Mouse (Mus musculus) forelimb bud, embryonic 11.5 days (tissue): ENCODE results near the gene Fam83b.

Source experiments
- DNase-seq: peaks from one replicate; pipeline ENCODE4 v3.0.0-alpha.2; 2012; ENCODE audit warnings: low read depth, low spot score

Fam83b gene

GRCm38 (mm10) chr9:76566515-76567280, at the start of gene Fam83b:
TSS of gene Fam83b (minus strand) at chr9:76567116.
- DNase-seq, result no peak

- no peak for DNase-seq
Observed at GRCm38 (mm10) chr9:76614165-76614564, 47.2 kb upstream of the Fam83b start.

DNA sequence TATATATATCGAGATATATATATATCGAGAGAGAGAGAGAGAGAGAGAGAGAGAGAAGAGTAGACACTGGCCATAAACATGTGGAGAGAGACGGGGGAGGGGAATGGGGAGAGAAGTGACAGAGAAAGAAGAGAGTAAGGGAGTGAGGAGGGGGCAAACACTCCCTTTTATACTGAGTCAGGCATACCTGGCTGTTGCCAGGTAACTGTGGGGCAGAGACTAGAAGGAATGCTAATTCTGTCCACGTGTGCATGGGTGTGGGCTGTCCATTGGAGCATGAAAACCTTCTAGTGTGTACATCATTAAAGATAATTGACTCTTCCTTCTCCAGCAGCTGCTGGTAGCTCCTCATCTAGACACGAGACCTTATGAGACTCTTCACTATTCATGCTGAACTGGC, 36.8 kb upstream of the Fam83b start:
- DNase-seq, result no peak

DNA sequence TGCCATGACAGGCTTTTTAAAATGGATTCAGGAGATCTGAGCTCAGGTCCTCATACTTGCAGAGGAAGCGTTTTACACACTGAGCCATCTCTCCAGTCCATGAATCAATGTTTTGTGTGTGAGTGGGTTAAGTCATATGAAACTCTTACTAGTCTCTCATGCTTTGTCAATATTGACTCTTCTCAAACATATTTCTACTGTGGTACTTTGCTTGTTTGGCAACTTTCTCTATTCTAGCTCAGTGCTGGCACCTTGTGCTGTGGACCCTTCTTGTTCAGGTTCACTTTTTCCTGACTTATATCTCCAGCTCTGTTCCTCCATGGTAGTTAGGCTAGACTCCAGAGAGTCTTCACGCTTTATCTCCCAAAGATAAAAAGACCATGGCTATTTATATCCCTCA, 36.0 kb upstream of the Fam83b start:
- no peak for DNase-seq

DNA sequence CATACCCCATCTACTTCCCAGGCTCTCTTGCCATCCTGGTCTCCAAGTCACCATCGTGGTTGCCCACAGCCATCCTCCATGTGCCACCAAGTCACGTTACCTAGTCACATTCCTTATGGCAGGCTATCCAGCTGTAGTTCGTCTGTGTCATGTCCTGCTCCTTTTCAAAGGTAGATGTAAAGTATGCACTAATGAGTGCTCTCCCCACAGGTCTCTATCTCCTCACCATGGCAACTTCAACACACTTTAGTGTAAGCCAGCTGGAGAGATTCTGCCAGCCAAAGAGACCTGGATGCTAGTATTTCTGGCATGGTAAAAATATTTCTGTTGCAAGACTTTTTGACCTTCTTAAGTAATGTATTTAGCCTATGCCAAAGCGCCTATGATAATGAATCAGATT, 30.5 kb upstream of the Fam83b start:
- DNase-seq, result no peak

GRCm38 (mm10) chr9:76593841-76594240, 26.9 kb upstream of the Fam83b start:
- DNase-seq, result no peak

DNA sequence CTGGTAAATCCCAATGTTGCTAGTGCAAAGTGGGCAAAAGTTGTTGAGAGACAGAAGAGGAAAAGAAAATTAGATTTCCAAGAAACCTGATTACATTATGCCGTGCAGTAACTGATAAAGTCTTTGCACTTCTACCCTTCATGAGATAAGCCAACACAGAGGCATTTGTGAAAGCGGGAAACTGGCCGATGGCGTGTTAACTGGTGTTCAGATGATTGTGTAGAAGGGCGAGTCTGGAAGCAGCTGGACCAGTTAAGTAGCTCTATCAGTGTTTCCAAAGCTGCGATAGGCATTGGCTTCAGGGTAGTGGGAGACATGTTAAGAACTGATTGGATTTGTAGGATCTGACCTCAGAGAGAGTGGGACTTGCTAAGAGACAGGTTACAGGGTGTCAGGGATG, 17.0 kb upstream of the Fam83b start:
- DNase-seq, result no peak

GRCm38 (mm10) chr9:76581966-76582365, 15.1 kb upstream of the Fam83b start:
- no peak for DNase-seq

GRCm38 (mm10) chr9:76567281-76567655, 352 bp upstream of the Fam83b start:
- DNase-seq, result peak; percentile 20

- DNase-seq, result no peak
Observed at GRCm38 (mm10) chr9:76565656-76566055, 1.3 kb downstream of the Fam83b start.

GRCm38 (mm10) chr9:76564071-76564470, 2.8 kb downstream of the Fam83b start:
- no peak for DNase-seq

DNA sequence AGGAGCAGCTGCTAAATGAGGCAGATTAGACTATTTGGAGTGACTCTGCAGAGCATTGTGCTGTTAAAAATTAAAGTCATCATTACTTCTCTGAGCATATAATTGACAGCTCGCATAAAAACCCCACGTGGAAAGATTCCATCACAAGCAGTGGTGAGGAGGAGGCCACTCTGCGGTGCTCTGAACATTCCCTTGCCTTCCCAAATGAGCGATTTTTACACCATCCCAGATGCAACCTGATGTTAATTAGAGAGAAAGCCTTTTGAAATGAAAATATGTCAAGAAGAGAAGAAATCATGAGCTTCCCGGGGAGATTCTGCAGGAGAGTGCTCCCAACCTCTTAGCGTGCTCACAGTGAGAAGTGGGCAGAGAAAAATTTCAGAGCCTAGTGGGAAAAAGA, 4.1 kb downstream of the Fam83b start:
- DNase-seq, result no peak

- no peak for DNase-seq
Observed at GRCm38 (mm10) chr9:76559240-76559639, 7.7 kb downstream of the Fam83b start.

DNA sequence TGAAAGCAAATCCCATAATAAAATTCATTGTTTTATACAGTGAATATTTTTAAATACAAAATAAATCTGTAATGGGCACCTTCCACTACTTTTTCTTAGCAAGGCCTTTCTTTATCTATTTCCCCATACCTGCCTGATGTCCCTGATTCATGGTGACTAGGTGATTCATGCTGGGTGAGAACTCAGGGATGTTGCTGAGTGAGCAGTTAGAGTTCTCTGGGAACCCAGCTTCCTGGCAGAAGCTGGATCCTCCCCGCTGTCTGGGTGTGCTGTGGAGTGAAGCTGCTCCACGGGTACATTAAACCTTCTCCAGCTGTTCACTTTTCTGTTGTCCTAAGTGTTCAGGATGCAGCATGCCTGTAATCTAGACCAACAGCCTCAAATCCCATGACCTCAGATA, 13.2 kb downstream of the Fam83b start:
- no peak for DNase-seq

DNA sequence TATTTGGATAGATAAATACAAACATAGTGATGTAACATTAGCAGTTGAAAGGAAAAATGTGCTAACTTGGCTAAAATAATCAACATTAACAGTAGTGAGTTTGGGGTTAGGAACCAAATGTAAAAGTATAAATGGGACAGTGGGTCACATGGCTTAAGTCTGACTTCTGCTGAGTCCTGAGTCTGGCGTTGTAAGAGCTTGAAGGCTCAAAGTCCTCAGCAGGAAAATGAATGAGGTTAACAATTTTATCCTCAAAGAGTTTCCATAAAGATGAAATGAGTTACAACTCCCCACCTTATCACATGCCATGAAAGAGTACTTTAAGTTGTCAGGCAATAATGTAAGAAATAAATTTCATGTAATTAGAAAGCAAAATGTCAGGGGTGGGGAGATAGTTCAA, 13.8 kb downstream of the Fam83b start:
- DNase-seq, result no peak

DNA sequence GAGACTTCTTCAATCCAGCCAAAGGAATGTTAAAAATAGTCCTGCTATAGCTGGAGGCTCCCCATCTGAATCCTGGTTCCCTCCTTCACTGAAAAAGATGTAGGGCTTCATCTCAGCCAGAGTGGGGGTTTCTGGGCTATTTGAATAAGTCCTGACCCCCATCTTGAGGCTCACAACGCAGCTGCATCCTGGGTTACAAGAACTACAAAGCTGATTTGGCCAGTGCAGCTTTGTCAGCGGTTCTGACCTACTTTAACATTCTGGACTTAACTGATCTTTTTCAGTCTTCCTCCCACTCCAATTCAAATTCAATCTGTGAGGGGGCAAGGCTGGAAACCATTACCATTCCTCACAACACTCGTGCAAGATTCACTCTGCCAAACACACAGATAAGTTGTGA, 20.2 kb downstream of the Fam83b start:
- DNase-seq, result no peak

DNA sequence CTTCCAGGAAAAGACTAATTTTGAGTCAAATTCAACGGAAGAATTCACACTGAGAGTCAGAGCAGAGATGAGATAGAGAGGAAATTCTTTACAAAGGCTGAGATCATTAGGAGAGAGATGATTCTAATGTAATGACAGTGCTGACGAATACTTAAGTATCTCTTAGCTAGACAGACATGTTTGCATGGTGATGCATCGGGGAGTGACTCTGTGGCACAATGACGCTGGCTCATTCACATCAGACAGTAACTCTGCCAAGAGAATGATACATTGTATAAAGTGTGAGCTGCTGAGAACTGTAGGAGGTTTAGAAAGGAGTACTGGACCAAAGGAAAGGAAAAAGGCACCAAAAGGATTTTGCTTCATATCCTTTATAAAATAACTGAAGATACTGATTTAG, 26.2 kb downstream of the Fam83b start:
- DNase-seq, result no peak

- DNase-seq, result no peak
Observed at GRCm38 (mm10) chr9:76539953-76540621, 26.8 kb downstream of the Fam83b start.

DNA sequence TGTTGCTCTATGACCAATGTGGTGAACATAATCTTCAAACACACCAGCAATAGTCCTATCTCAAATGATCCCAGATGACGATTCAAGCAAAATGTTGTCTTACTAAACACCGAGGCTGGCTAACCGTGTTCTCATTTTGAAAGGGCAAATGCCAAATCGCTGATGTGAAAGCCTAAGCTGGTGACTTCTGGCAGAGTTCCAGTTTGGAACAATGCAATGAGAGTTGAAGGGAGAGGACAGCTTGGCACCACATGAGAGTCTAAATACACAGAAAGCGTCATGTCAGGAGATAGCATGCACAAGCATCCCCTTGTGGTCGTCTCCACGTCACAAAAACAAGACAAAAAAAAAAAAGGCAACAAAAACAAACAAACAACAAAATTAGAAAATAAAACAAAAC, 27.6 kb downstream of the Fam83b start:
- DNase-seq, result no peak

DNA sequence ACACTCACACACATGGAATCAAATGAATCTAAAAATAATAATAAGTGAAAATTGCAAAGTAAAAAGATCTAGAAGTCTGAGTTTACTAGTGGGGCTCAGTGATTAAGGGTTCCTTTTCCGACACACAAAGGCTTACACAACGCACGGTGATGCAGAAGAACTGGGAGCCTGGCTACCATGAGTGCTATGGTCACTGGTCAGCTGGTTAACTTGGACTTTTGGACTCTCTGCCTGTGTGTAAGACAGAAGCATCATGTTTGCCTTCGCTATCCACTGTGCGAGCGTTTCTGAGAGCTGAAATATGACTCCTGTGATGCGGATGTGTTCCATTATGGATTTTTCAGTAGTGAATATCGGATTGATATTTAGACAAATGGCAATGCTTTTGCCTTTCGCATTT, 30.9 kb downstream of the Fam83b start:
- no peak for DNase-seq

DNA sequence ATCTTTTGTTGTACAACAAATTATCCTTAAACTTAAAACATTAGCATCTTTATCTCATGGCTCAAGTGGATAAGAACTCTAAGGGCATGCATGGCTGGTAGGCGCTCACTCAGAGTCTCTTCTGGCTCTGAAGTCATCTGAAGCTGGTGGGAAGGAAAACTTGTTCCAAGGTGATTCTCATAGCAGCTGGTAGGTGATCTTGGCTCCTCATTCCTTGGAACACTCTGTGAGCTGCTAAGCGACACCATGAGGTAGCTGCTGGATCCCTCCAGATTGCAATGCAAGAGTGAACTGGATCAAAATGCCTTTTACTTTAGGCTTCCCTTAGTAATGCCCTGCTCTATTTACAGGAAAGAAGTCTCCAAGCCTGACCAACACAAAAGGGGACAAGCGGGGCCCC, 34.5 kb downstream of the Fam83b start:
- DNase-seq, result no peak

DNA sequence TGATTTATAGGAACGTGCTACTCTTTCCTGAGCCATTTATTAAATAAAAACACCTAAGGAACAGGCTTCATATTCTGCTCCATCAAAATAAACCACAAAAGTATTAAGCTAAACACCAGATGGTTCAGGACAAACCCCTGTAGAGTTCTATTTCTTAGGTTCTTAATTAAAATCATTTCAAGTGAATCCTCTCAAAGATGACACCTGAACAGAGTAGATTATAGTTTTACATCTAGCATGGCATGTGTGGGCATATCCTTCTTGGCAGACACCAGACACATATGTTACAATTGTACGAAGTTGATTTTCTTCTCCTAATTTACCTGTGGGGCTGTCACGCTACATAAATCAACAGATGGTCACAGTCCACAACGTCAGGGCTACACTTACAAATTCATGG, 35.5 kb downstream of the Fam83b start:
- no peak for DNase-seq

- DNase-seq, result no peak
Observed at GRCm38 (mm10) chr9:76525592-76525991, 41.3 kb downstream of the Fam83b start.
